Mouse (Mus musculus): ENCODE measurements around the gene Snrnp40.

GRCm38 (mm10) chr4:130335867-130336266, 24.1 kb upstream of the Snrnp40 start:
- TF ChIP-seq CTCF (conservative IDR thresholded peaks at IDR 0.05 in 1 of 2, IDR thresholded peaks at IDR 0.05 in 1 of 2; ENCODE audit: low read depth in 2 of 2, low read length in 2 of 2), result no peak
- TF ChIP-seq SIN3A (IDR thresholded peaks at IDR 0.05; ENCODE audit: low read length), result no peak
- no peak for TF ChIP-seq MYC (IDR thresholded peaks at IDR 0.05; ENCODE audit: low read depth, low read length)
- no peak for TF ChIP-seq ZC3H11A (IDR thresholded peaks at IDR 0.05; ENCODE audit: low read depth, low read length)
- TF ChIP-seq USF2 (conservative IDR thresholded peaks at IDR 0.05; ENCODE audit: low read depth, low read length), result no peak
- no peak for TF ChIP-seq UBTF (IDR thresholded peaks at IDR 0.05; ENCODE audit: low read depth, low read length)
- TF ChIP-seq POLR2A (IDR thresholded peaks at IDR 0.05; ENCODE audit: low read depth, low read length), result no peak
- no peak for TF ChIP-seq USF1 (IDR thresholded peaks at IDR 0.05; ENCODE audit: low read depth, low read length)
- TF ChIP-seq GABPA (IDR thresholded peaks at IDR 0.05; ENCODE audit: insufficient replicate concordance, low read depth, low read length), result no peak

Measured in CH12.LX (cell line).